In the genomic region with DNA sequence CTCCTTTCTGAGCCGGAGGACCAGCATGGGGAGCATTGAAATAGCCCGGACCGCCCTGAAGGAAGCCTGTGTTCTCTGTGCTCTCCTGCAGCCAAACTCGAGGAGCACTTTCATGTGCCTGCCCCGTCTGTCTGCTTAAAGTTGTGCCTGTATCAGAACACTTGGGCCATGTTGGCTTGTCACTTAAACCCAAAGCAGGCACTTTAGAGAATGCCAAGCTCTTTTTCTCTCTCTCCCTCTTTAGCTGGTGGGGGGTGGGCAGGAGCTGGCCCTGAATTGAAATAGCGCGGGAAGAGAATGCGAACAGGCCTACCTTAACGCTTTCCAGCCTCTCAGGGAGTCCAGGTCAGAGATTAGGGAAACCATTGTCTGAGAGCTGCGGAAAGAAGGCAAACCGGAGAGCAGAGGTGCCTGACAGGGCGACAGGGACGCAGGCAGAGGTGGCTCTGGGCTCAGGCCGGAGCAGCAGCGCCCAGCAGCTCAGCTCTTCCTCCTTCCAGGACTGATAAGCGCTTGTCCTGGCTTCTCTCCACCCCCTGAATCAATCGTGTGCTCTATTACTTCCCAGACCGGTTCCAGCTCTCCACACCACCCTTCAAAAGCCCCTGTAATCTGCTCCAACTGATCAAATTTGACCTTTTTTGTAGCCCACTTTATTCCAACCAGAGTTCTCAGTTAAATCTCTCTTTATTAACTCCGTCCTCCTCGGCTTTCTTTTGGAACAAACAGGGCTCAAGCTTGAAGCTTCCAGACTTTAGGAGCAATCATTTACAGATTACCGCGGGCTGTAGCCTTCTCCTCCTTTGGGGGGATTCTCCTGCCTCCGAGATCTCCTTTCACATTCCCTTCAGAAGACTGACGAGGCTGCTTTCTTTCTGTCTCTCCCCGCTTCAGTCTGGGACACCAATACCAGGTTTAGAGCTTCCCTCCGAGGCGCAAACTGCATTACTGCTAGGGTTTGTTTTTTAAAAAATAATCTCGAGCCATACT, we compare ENCODE assay signal across 7 mouse cellular contexts.
A peak's percentile ranks its signal among the peaks of the same experiment; 100 is the strongest.
DNase-seq lines count a peak whose midpoint lies in the region; ATAC-seq and TF ChIP-seq lines count a peak whose summit lies in the region.

No protein-coding gene starts in this region.

- no peak for TF ChIP-seq POLR2A in brain, embryonic 14.5 days (IDR thresholded peaks at IDR 0.05; ENCODE audit: borderline replicate concordance, extremely low read depth, insufficient read depth, insufficient read length, poor library complexity, severe bottlenecking)

- peak overlapping the region; percentile 18 for H3K4me3 ChIP-seq in forebrain, embryonic 12.5 days (replicated peaks)
- H3K4me3 ChIP-seq in liver, embryonic 13.5 days (replicated peaks): peak overlapping the region; percentile 34
- 0 out of 2 replicates have a peak overlapping the region, but pooled peaks have one; percentile 14 for H3K4me3 ChIP-seq in neural tube, embryonic 14.5 days (ENCODE audit: low read depth, low read length)

- peak; percentile 57 for ATAC-seq in forebrain, embryonic 12.5 days (ENCODE audit: low FRiP score)
- peak; percentile 53; the same call in 1 of the 2 replicates for ATAC-seq in liver, embryonic 13.5 days (ENCODE audit: low read depth)
- peak; percentile 52; the same call in 1 of the 2 replicates for ATAC-seq in neural tube, embryonic 14.5 days (ENCODE audit: low read depth)

- H3K4me1 ChIP-seq in forebrain, embryonic 12.5 days: peaks cover 25% of the 10 kb centered on the region
- no peaks in the 10 kb centered on the region for H3K4me1 ChIP-seq in liver, embryonic 13.5 days (replicated peaks)
- H3K4me1 ChIP-seq in neural tube, embryonic 14.5 days (ENCODE audit: control insufficient read depth, insufficient read depth, low read length): no peaks in the 10 kb centered on the region; the same call in 1 of the 2 replicates

- H3K36me3 ChIP-seq in forebrain, embryonic 12.5 days (replicated peaks): no peaks in the 10 kb centered on the region
- no peaks in the 10 kb centered on the region for H3K36me3 ChIP-seq in liver, embryonic 13.5 days
- H3K36me3 ChIP-seq in neural tube, embryonic 14.5 days (ENCODE audit: control insufficient read depth, insufficient read depth, low read length): no peaks in the 10 kb centered on the region

- no peaks in the 10 kb centered on the region for H3K27me3 ChIP-seq in forebrain, embryonic 12.5 days
- no peaks in the 10 kb centered on the region for H3K27me3 ChIP-seq in liver, embryonic 13.5 days
- H3K27me3 ChIP-seq in neural tube, embryonic 14.5 days (ENCODE audit: control insufficient read depth, insufficient read depth, low read length): no peaks in the 10 kb centered on the region

- H3K9me3 ChIP-seq in forebrain, embryonic 12.5 days: peaks cover 11% of the 10 kb centered on the region
- H3K9me3 ChIP-seq in liver, embryonic 13.5 days (replicated peaks): no peaks in the 10 kb centered on the region
- 0 out of 2 replicates have a peak, but pooled peaks cover 3% of the 10 kb centered on the region for H3K9me3 ChIP-seq in neural tube, embryonic 14.5 days (ENCODE audit: control insufficient read depth, low read length)

- H3K27ac ChIP-seq in forebrain, embryonic 12.5 days: 0 out of 2 replicates have a peak overlapping the region, but pooled peaks have one; percentile 31
- no peak overlapping the region for H3K27ac ChIP-seq in liver, embryonic 13.5 days
- no peak overlapping the region for H3K27ac ChIP-seq in neural tube, embryonic 14.5 days (ENCODE audit: low read depth, low read length)

- WGBS in forebrain, embryonic 12.5 days: 4% methylated on average over 28 of the region's 28 CpGs
- WGBS in liver, embryonic 13.5 days (ENCODE audit: insufficient replicate concordance): 10% methylated on average over 28 of the region's 28 CpGs
- 10% methylated on average over 28 of the region's 28 CpGs for WGBS in neural tube, embryonic 14.5 days

- TF ChIP-seq CTCF in brain, embryonic 14.5 days (IDR thresholded peaks at IDR 0.05; ENCODE audit: borderline replicate concordance, extremely low read depth, insufficient read depth, insufficient read length): no peak

- H3K9ac ChIP-seq in forebrain, embryonic 12.5 days: peak overlapping the region; percentile 51
- H3K9ac ChIP-seq in liver, embryonic 13.5 days: no peak overlapping the region
- H3K9ac ChIP-seq in neural tube, embryonic 14.5 days (replicated peaks; ENCODE audit: low read depth, low read length): peak overlapping the region; percentile 44

- peak; percentile 16 for DNase-seq in ZHBTc4 (ENCODE audit: low read depth, low spot score)
- peak; percentile 72 for DNase-seq in brain, embryonic 14.5 days (ENCODE audit: low read depth)
- peak; percentile 67 for DNase-seq in heart, postnatal 4 days
- no peak for DNase-seq in liver, embryonic 13.5 days
- DNase-seq in right cerebral cortex, postnatal 14 days: no peak

- H3K4me2 ChIP-seq in forebrain, embryonic 12.5 days: peak overlapping the region; percentile 44
- H3K4me2 ChIP-seq in liver, embryonic 13.5 days: peak overlapping the region; percentile 52
- peak overlapping the region; percentile 36 for H3K4me2 ChIP-seq in neural tube, embryonic 14.5 days (ENCODE audit: low read depth, low read length)

Comparison
In these comparisons a context has a peak if more than half of its experiments do, and no peak if none do; other contexts are left out.
1. DNase-seq: peak in ZHBTc4 (single experiment), brain, embryonic 14.5 days (single experiment) and heart, postnatal 4 days (single experiment); none in liver, embryonic 13.5 days (single experiment) and right cerebral cortex, postnatal 14 days (single experiment).
2. Peak in every context shown above with its lines, with median percentiles within 50 percentile points of each other: ATAC-seq, H3K4me2 ChIP-seq and H3K4me3 ChIP-seq.